Mouse (Mus musculus) kidney, adult 2 months (tissue): ENCODE measurements around the gene Zfp219.

ENCODE experiments used
- CTCF ChIP-seq: fragments of 200-500 bp; conservative IDR thresholded peaks from 2 replicates; pipeline ENCODE4 v1.5.1; 2011; ENCODE audit warnings: low read depth, mild to moderate bottlenecking, control low read depth, low read length, moderate library complexity, mixed read lengths; ENCODE audit not compliant: insufficient read depth, insufficient read length
- POLR2A ChIP-seq: fragments of 200-500 bp; IDR thresholded peaks from one replicate; pipeline ENCODE4 v1.6.1; 2011; ENCODE audit warnings: low read depth, low read length, control low read depth

- TF ChIP-seq CTCF: no peak
- no peak for TF ChIP-seq POLR2A
These were observed 15.4 kb downstream of the Zfp219 start for GRCm38 (mm10) chr14:52005141-52005540.
